ENCODE assay signal across 7 mouse cellular contexts in the genomic region with DNA sequence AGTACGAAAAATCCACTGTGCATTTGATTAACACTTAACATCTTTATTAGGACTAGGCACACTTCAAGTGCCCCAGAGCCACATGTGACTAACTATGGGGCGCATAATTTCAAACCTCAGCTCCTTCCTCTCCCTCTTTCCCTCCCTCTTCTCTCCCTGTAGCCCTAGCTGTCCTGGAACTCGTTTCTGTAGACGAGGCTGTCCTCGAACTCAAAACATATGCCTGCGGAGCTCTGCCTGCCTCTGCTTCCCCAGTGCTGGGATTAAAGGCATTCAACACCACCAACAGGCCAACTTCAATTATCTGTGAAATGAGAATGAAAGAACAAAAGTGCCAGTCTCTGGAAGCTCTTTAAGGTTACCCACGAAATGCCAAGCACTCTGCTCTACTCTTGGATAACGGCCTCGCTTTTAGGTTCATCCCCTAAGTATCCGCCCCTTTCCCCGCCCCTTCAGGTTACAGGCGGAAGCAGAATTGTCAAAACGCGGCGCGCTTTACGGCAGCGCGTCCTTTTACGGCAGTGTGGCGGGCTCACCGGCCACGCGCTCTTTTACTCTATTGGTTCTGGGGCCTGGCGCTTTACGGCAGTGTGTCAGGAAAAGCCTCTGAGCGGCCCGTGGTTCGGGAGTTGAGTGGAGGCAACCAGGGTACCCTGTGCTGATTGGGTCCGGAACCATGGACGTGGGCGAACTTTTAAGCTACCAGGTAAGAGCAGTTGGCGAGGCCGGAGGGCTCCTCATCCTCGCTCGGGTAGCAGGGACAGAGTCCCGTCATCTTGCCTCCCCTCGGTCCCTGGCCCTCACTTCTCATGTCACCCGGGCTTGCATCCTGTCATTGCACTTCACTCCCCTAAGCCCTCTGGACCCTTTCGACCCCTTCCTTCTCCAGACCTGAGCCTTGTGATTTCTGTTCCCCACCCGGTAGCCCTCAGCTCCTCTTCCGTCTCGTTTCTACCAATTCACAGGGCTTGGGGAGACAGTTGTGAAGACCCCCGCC. TPM values are rescaled to one million over a fixed set of nuclear protein-coding genes. Genes with fewer than 3 reads are reported as not detected.
A peak's percentile ranks its signal among the peaks of the same experiment; 100 is the strongest.
DNase-seq lines count a peak whose midpoint lies in the region; ATAC-seq lines count a peak whose summit lies in the region.

A gene (plus strand): TSS at position 548 of the 997 bp plus-strand sequence.

- peak; percentile 99 for DNase-seq in adrenal gland, postnatal 25 days
- DNase-seq in heart, adult 11 months: peak; percentile 100
- peak; percentile 100 for DNase-seq in kidney, adult 18-20 months
- peak; percentile 100 for DNase-seq in limb, embryonic 11.5 days (ENCODE audit: low spot score)
- DNase-seq in midbrain, embryonic 14.5 days: peak; percentile 100
- peak; percentile 97 to 99 for DNase-seq in spleen, adult 18-20 months

- H3K27ac ChIP-seq in embryonic facial prominence, embryonic 12.5 days: no peak within 1 kb of the TSS
- H3K27ac ChIP-seq in limb, embryonic 11.5 days (replicated peaks; ENCODE audit: low read depth, low read length): no peak within 1 kb of the TSS
- H3K27ac ChIP-seq in midbrain, embryonic 14.5 days (replicated peaks; ENCODE audit: low read depth, low read length): no peak within 1 kb of the TSS

- peak within 1 kb of the TSS; percentile 72 for H3K9ac ChIP-seq in embryonic facial prominence, embryonic 12.5 days
- peak within 1 kb of the TSS; percentile 66 for H3K9ac ChIP-seq in limb, embryonic 11.5 days (ENCODE audit: low read length)
- peak within 1 kb of the TSS; percentile 61 for H3K9ac ChIP-seq in midbrain, embryonic 14.5 days (replicated peaks; ENCODE audit: low read length)

- H3K9me3 ChIP-seq in embryonic facial prominence, embryonic 12.5 days: no peaks in the 10 kb centered on the region
- no peaks in the 10 kb centered on the region for H3K9me3 ChIP-seq in limb, embryonic 11.5 days (ENCODE audit: control insufficient read depth, low read length)
- no peaks in the 10 kb centered on the region for H3K9me3 ChIP-seq in midbrain, embryonic 14.5 days (ENCODE audit: control insufficient read depth, low read length)

- H3K4me2 ChIP-seq in embryonic facial prominence, embryonic 12.5 days (replicated peaks): peak within 1 kb of the TSS; percentile 92
- peak within 1 kb of the TSS; percentile 83 for H3K4me2 ChIP-seq in limb, embryonic 11.5 days (ENCODE audit: low read depth, severe bottlenecking)
- peak within 1 kb of the TSS; percentile 83 for H3K4me2 ChIP-seq in midbrain, embryonic 14.5 days (ENCODE audit: low read length)

- peak within 1 kb of the TSS; percentile 80 for H3K4me3 ChIP-seq in embryonic facial prominence, embryonic 12.5 days
- peak within 1 kb of the TSS; percentile 81 for H3K4me3 ChIP-seq in limb, embryonic 11.5 days (ENCODE audit: low read depth, low read length)
- peak within 1 kb of the TSS; percentile 71 for H3K4me3 ChIP-seq in midbrain, embryonic 14.5 days (replicated peaks; ENCODE audit: low read depth, low read length)

- peaks cover 4% of the 10 kb centered on the region for H3K4me1 ChIP-seq in embryonic facial prominence, embryonic 12.5 days
- peaks cover 2% of the 10 kb centered on the region; the same call in 1 of the 2 replicates for H3K4me1 ChIP-seq in limb, embryonic 11.5 days (ENCODE audit: control insufficient read depth, insufficient read depth, low read length)
- peaks cover 4% of the 10 kb centered on the region; the same call in 1 of the 2 replicates for H3K4me1 ChIP-seq in midbrain, embryonic 14.5 days (ENCODE audit: control insufficient read depth, insufficient read depth, low read length)

- ATAC-seq in embryonic facial prominence, embryonic 12.5 days (ENCODE audit: insufficient number of reproducible peaks, insufficient read depth, low FRiP score, low TSS enrichment): peak; percentile 87
- peak; percentile 89 for ATAC-seq in limb, embryonic 11.5 days (ENCODE audit: insufficient number of reproducible peaks, low FRiP score, low TSS enrichment, low read depth)
- peak; percentile 91 for ATAC-seq in midbrain, embryonic 14.5 days (ENCODE audit: low FRiP score, low TSS enrichment)

- WGBS in embryonic facial prominence, embryonic 12.5 days: 12% methylated on average over 44 of the region's 44 CpGs
- 12% methylated on average over 44 of the region's 44 CpGs for whole genome bisulfite sequencing in limb, embryonic 11.5 days
- 12% methylated on average over 44 of the region's 44 CpGs for WGBS in midbrain, embryonic 14.5 days

- H3K36me3 ChIP-seq in embryonic facial prominence, embryonic 12.5 days: no peaks in the 10 kb centered on the region
- H3K36me3 ChIP-seq in limb, embryonic 11.5 days (ENCODE audit: control insufficient read depth, insufficient read depth, low read length): no peaks in the 10 kb centered on the region
- H3K36me3 ChIP-seq in midbrain, embryonic 14.5 days (ENCODE audit: control insufficient read depth, insufficient read depth, low read length): no peaks in the 10 kb centered on the region; the same call in 1 of the 2 replicates

- no peaks in the 10 kb centered on the region for H3K27me3 ChIP-seq in embryonic facial prominence, embryonic 12.5 days
- H3K27me3 ChIP-seq in limb, embryonic 11.5 days (ENCODE audit: control insufficient read depth, insufficient read depth, low read length): no peaks in the 10 kb centered on the region
- no peaks in the 10 kb centered on the region for H3K27me3 ChIP-seq in midbrain, embryonic 14.5 days (ENCODE audit: control insufficient read depth, insufficient read depth, low read length)

RNA-seq across cellular contexts. Expression of the gene that starts here (rescaled TPM):
- total RNA-seq in adrenal gland, postnatal 25 days (2021): 17.2 and 20.8 TPM in 2 replicates
- polyA plus RNA-seq in embryonic facial prominence, embryonic 12.5 days (2016; fragmentation: Nextera tagmentation; extraction: Ambion mirVana): 74.0 and 78.0 TPM in 2 replicates
- polyA plus RNA-seq in limb, embryonic 11.5 days (2014; fragmentation: Nextera tagmentation; extraction: Ambion mirVana): 87.9 and 88.6 TPM in 2 replicates
- polyA plus RNA-seq in midbrain, embryonic 14.5 days (2014; fragmentation: Nextera tagmentation; extraction: Ambion mirVana): 61.2 and 78.7 TPM in 2 replicates
